Mouse (Mus musculus) liver, adult 2 months (tissue): ENCODE results near the gene Pms2. TPM values are rescaled to one million over a fixed set of nuclear protein-coding genes. Genes with fewer than 3 reads are reported as not detected.

Experiments
- DNase-seq: peaks from one replicate; pipeline ENCODE4 v3.0.0-alpha.2; 2011; ENCODE audit warnings: low read depth, low spot score; ENCODE audit errors: extremely low read depth
- H3K27ac ChIP-seq: fragments of 200-500 bp; replicated peaks from 2 replicates; pipeline ENCODE4 v1.5.1; 2012; ENCODE audit warnings: low read depth, mild to moderate bottlenecking, control low read depth, inconsistent platforms, low read length; ENCODE audit not compliant: insufficient read depth
- H3K27me3 ChIP-seq: fragments of 200-500 bp; 2 replicates; pipeline ENCODE4 v1.6.1; 2012; ENCODE audit warnings: mild to moderate bottlenecking, moderate library complexity, low read length, inconsistent platforms; ENCODE audit not compliant: control insufficient read depth, insufficient read depth
- H3K36me3 ChIP-seq: fragments of 200-500 bp; 2 replicates; pipeline ENCODE4 v1.6.1; 2012; ENCODE audit warnings: low read length, inconsistent platforms; ENCODE audit not compliant: control insufficient read depth, insufficient read depth
- H3K4me1 ChIP-seq: fragments of 200-500 bp; 2 replicates; pipeline ENCODE4 v1.6.1; 2011; ENCODE audit warnings: low read length; ENCODE audit not compliant: control insufficient read depth, insufficient read depth
- H3K4me3 ChIP-seq: fragments of 200-500 bp; 2 replicates; pipeline ENCODE4 v1.5.1; 2011; ENCODE audit warnings: low read depth, mild to moderate bottlenecking, control low read depth, low read length, moderate library complexity; ENCODE audit not compliant: insufficient read depth
- H3K79me2 ChIP-seq: fragments of 200-500 bp; 2 replicates; pipeline ENCODE4 v1.6.1; 2012; ENCODE audit warnings: inconsistent platforms, mild to moderate bottlenecking, low read length, moderate library complexity; ENCODE audit not compliant: control insufficient read depth, insufficient read depth
- H3K9ac ChIP-seq: fragments of 200-500 bp; 2 replicates; pipeline ENCODE4 v1.6.1; 2012; ENCODE audit warnings: low read depth, mild to moderate bottlenecking, control low read depth, inconsistent platforms, low read length
- CTCF ChIP-seq: fragments of 200-500 bp; IDR thresholded peaks from 2 replicates; pipeline ENCODE4 v1.5.1; 2011; ENCODE audit warnings: low read depth, low read length, control low read depth
- POLR2A ChIP-seq: fragments of 200-500 bp; IDR thresholded peaks from 2 replicates; pipeline ENCODE4 v1.6.1; 2011; ENCODE audit warnings: low read length, control low read depth; ENCODE audit not compliant: insufficient read depth; ENCODE audit errors: extremely low read depth
- WGBS: fragments of 180-500 bp; shearing (Covaris S2); methylation state at CpG from one replicate; pipeline ENCODE4 v1.1.7; 2018; 5-methylcytosine and 5-hydroxymethylcytosine counted together
- polyA plus RNA-seq: library from polyadenylated mRNA; depleted of rRNA; stranded (reverse); fragments of >200 nt; gene quantifications from 2 replicates; pipeline ENCODE4 v1.2.3, GENCODE M21; 2012
- total RNA-seq: library from RNA; depleted of rRNA; stranded (reverse); fragments of >200 nt; gene quantifications from 2 replicates; pipeline ENCODE4 v1.2.3, GENCODE M21; 2014

Pms2 gene
- total and polyA plus RNA-seq, 2 experiments, result 0.88 to 2.1 TPM

DNA sequence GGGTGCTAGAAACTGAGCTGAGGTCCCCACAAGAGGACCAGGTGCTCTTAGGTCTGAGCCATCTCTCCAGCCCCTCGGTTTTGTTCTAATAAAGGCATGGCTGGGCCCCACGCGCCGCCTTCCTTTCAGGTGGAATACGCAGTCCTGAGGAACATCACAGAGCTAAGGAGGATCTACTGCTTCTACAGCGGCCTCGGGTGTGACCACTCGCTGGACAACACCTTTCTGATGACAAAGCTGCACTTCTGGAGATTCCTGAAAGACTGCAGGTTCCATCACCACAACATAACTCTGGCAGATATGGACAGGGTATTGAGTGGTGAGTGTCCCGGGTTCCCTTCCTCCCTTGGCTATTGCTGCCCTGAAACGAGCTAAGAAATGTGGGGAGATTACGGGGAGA is 49.8 kb downstream of the Pms2 start:
- H3K36me3 ChIP-seq, result no peaks in the 10 kb centered on the region
- H3K79me2 ChIP-seq, result no peaks in the 10 kb centered on the region
- no peak for DNase-seq
- WGBS, result 91% methylated on average over 11 of the region's 11 CpGs
- TF ChIP-seq POLR2A (no peak), CTCF (no peak)
- no peak overlapping the region for H3K4me3 ChIP-seq
- no peaks in the 10 kb centered on the region for H3K4me1 ChIP-seq
- no peak overlapping the region for H3K9ac ChIP-seq
- no peaks in the 10 kb centered on the region for H3K27me3 ChIP-seq
- H3K27ac ChIP-seq, result no peak overlapping the region

GRCm38 (mm10) chr5:143961176-143961575 is 51.4 kb downstream of the Pms2 start:
- H3K4me3 ChIP-seq, result no peak overlapping the region
- H3K27me3 ChIP-seq, result no peaks in the 10 kb centered on the region
- 90% methylated on average over 8 of the region's 8 CpGs for WGBS
- no peak overlapping the region for H3K27ac ChIP-seq
- TF ChIP-seq POLR2A, result no peak
- no peak for TF ChIP-seq CTCF
- no peaks in the 10 kb centered on the region for H3K36me3 ChIP-seq
- H3K79me2 ChIP-seq, result no peaks in the 10 kb centered on the region
- DNase-seq, result no peak
- H3K9ac ChIP-seq, result no peak overlapping the region
- no peaks in the 10 kb centered on the region for H3K4me1 ChIP-seq

- Histone ChIP-seq H3K36me3 (no peaks in the 10 kb centered on the region), H3K27ac (no peak overlapping the region), H3K27me3 (no peaks in the 10 kb centered on the region), H3K9ac (no peak overlapping the region), H3K79me2 (no peaks in the 10 kb centered on the region), H3K4me3 (no peak overlapping the region), H3K4me1 (no peaks in the 10 kb centered on the region)
- 77% methylated on average over 12 of the region's 12 CpGs for WGBS
- no peak for TF ChIP-seq CTCF
- TF ChIP-seq POLR2A, result no peak
- no peak for DNase-seq
Observed at GRCm38 (mm10) chr5:143965586-143966345, 56.0 kb downstream of the Pms2 start.

- no peak for DNase-seq
- 91% methylated on average over 12 of the region's 12 CpGs for WGBS
- Histone ChIP-seq H3K36me3 (no peaks in the 10 kb centered on the region), H3K79me2 (no peaks in the 10 kb centered on the region), H3K27me3 (no peaks in the 10 kb centered on the region), H3K4me3 (no peak overlapping the region), H3K27ac (no peak overlapping the region), H3K9ac (no peak overlapping the region), H3K4me1 (no peaks in the 10 kb centered on the region)
- TF ChIP-seq POLR2A, result no peak
- TF ChIP-seq CTCF, result no peak
Observed at GRCm38 (mm10) chr5:143966671-143967070, 56.9 kb downstream of the Pms2 start.

DNA sequence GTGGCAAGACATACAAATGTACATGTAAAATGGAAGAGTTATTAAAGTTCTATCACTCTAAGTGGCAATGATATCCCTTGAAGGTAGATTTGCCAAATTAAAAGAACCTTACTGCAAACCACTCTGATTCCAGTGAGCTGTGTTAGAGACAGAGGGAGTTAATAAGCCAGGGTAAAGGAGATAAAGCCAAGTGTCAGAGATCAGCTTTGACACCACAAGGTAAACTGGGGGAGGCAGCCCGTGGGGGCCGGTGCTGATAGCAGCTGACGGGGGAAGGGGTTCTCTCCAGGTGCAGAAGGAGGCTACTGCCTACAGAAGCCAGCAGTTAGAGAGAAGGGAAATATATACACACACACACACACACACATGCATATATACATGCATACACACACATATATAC is 62.9 kb downstream of the Pms2 start:
- Histone ChIP-seq H3K9ac (no peak overlapping the region), H3K27me3 (no peaks in the 10 kb centered on the region), H3K79me2 (no peaks in the 10 kb centered on the region), H3K27ac (no peak overlapping the region), H3K4me3 (no peak overlapping the region), H3K36me3 (no peaks in the 10 kb centered on the region), H3K4me1 (no peaks in the 10 kb centered on the region)
- WGBS, result 31% methylated on average over 3 of the region's 3 CpGs
- TF ChIP-seq POLR2A (no peak), CTCF (no peak)
- no peak for DNase-seq

DNA sequence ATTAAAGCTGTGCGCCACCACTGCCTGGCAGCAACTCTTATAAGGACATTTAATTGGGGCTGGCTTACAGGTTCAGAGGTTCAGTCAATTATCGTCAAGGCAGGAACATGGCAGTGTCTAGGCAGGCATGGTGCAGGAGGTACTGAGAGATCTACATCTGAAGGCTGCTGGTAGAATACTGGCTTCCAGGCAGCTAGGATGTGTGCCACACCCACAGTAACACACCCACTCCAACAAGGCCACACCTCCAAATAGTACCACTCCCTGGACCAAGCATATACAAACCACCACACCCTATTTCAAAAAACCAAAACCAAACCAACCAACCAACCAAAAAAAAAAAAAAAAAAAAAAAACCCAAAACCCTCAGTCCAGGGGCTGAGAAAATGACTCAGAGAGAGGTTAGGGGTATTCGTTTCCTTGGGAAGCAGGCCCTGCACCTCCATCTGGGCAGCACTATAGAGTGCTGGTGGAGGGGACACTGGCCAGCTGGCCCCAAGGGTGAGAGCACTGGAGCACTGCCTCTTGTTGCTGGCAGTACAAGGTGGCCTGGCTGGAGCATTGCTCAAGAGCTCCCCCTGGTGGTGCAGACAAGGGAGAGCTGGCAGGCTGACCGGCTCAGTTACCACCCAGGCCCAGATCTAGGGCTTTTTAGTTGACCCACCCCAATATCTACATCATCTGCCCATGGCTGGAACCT is 65.3 kb downstream of the Pms2 start:
- TF ChIP-seq CTCF (peak; percentile 98), POLR2A (no peak)
- peak; percentile 48 for DNase-seq
- no peak overlapping the region for H3K27ac ChIP-seq
- no peak overlapping the region for H3K9ac ChIP-seq
- no peaks in the 10 kb centered on the region for H3K4me1 ChIP-seq
- H3K4me3 ChIP-seq, result no peak overlapping the region
- H3K27me3 ChIP-seq, result no peaks in the 10 kb centered on the region
- no peaks in the 10 kb centered on the region for H3K79me2 ChIP-seq
- WGBS, result 51% methylated on average over 4 of the region's 4 CpGs
- H3K36me3 ChIP-seq, result no peaks in the 10 kb centered on the region
